Mouse (Mus musculus) thymus, adult 2 months (tissue): ENCODE measurements around the gene Crip2. TPM values are rescaled to one million over a fixed set of nuclear protein-coding genes. Genes with fewer than 3 reads are reported as not detected.
A peak's percentile ranks its signal among the peaks of the same experiment; 100 is the strongest.

Experiments
- DNase-seq: peaks from one replicate; pipeline ENCODE4 v3.0.0; 2021
- H3K27ac ChIP-seq: fragments of 200-500 bp; 2 replicates; pipeline ENCODE4 v1.5.1; 2012; ENCODE audit warnings: low read length, control low read depth; ENCODE audit not compliant: control insufficient read depth, insufficient read depth
- H3K27me3 ChIP-seq: fragments of 200-500 bp; 2 replicates; pipeline ENCODE4 v1.6.1; 2012; ENCODE audit warnings: mild to moderate bottlenecking, low read length, moderate library complexity, mixed read lengths; ENCODE audit not compliant: control insufficient read depth, insufficient read depth
- H3K36me3 ChIP-seq: fragments of 200-500 bp; 2 replicates; pipeline ENCODE4 v1.6.1; 2012; ENCODE audit warnings: mild to moderate bottlenecking, low read length, moderate library complexity; ENCODE audit not compliant: control insufficient read depth, insufficient read depth
- H3K4me1 ChIP-seq: fragments of 200-500 bp; replicated peaks from 2 replicates; pipeline ENCODE4 v1.6.1; 2012; ENCODE audit warnings: low read length; ENCODE audit not compliant: control insufficient read depth, insufficient read depth
- H3K4me3 ChIP-seq: fragments of 200-500 bp; 2 replicates; pipeline ENCODE4 v1.5.1; 2012; ENCODE audit warnings: mild to moderate bottlenecking, low read length, control low read depth, moderate library complexity; ENCODE audit not compliant: control insufficient read depth, insufficient read depth
- CTCF ChIP-seq: fragments of 200-500 bp; IDR thresholded peaks from 2 replicates; pipeline ENCODE4 v1.5.1; 2012; ENCODE audit warnings: mild to moderate bottlenecking, control low read depth, low read length, moderate library complexity, borderline replicate concordance; ENCODE audit not compliant: control insufficient read depth, poor library complexity, insufficient read depth; ENCODE audit errors: extremely low read depth
- POLR2A ChIP-seq: fragments of 200-500 bp; IDR thresholded peaks from 2 replicates; pipeline ENCODE4 v1.6.1; 2012; ENCODE audit warnings: mild to moderate bottlenecking, low read length, control low read depth, moderate library complexity; ENCODE audit not compliant: control insufficient read depth, poor library complexity, insufficient read depth; ENCODE audit errors: extremely low read depth
- WGBS: fragments of 180-500 bp; shearing (Covaris S2); methylation state at CpG from one replicate; pipeline ENCODE4 v1.1.7; 2018; 5-methylcytosine and 5-hydroxymethylcytosine counted together
- polyA plus RNA-seq: library from polyadenylated mRNA; depleted of rRNA; stranded (reverse); fragments of >200 nt; gene quantifications from 2 replicates; pipeline ENCODE4 v1.2.3, GENCODE M21; 2012

Gene Crip2
- polyA plus RNA-seq, 1 experiment = 282 TPM

GRCm38 (mm10) chr12:113146112-113147057 lies 6.3 kb downstream of the Crip2 start, which contains the start of gene Crip1:
Gene Crip1, plus strand, starts transcription at chr12:113146316.
- H3K36me3 ChIP-seq = no peaks in the 10 kb centered on the region
- H3K27me3 ChIP-seq = no peaks in the 10 kb centered on the region
- H3K4me1 ChIP-seq = peaks cover 30% of the 10 kb centered on the region
- no peak within 1 kb of the TSS for H3K27ac ChIP-seq
- TF ChIP-seq CTCF = peak; percentile 83
- no peak for TF ChIP-seq POLR2A
- peak within 1 kb of the TSS; percentile 6; the same call in 1 of the 2 replicates for H3K4me3 ChIP-seq
- WGBS = 33% methylated on average over 45 of the region's 45 CpGs
- peak; percentile 91 for DNase-seq

- DNase-seq = no peak
- TF ChIP-seq CTCF (no peak), POLR2A (no peak)
- WGBS = 94% methylated on average over 8 of the region's 8 CpGs
Observed at GRCm38 (mm10) chr12:113147481-113147880, 7.4 kb downstream of the Crip2 start.

GRCm38 (mm10) chr12:113148381-113149035 lies 8.5 kb downstream of the Crip2 start:
- WGBS = 81% methylated on average over 16 of the region's 16 CpGs
- no peak for DNase-seq
- Histone ChIP-seq H3K36me3 (no peaks in the 10 kb centered on the region), H3K4me3 (no peak overlapping the region), H3K4me1 (peaks cover 44% of the 10 kb centered on the region), H3K27ac (no peak overlapping the region), H3K27me3 (no peaks in the 10 kb centered on the region)
- TF ChIP-seq POLR2A (no peak), CTCF (no peak)

More at GRCm38 (mm10) chr12:113147481-113147880, 7.4 kb downstream of the Crip2 start:
- no peak overlapping the region for H3K4me3 ChIP-seq
- H3K27me3 ChIP-seq = no peaks in the 10 kb centered on the region
- no peak overlapping the region for H3K27ac ChIP-seq
- H3K4me1 ChIP-seq = peaks cover 34% of the 10 kb centered on the region
- no peaks in the 10 kb centered on the region for H3K36me3 ChIP-seq

- Histone ChIP-seq H3K27ac (no peak overlapping the region), H3K4me3 (no peak overlapping the region), H3K36me3 (no peaks in the 10 kb centered on the region), H3K4me1 (peaks cover 47% of the 10 kb centered on the region), H3K27me3 (no peaks in the 10 kb centered on the region)
- TF ChIP-seq POLR2A = no peak
- no peak for TF ChIP-seq CTCF
- no peak for DNase-seq
- 80% methylated on average over 4 of the region's 4 CpGs for WGBS
Observed at GRCm38 (mm10) chr12:113149341-113149740, 9.3 kb downstream of the Crip2 start.

- H3K36me3 ChIP-seq = no peaks in the 10 kb centered on the region
- H3K27ac ChIP-seq = no peak overlapping the region
- H3K27me3 ChIP-seq = no peaks in the 10 kb centered on the region
- no peak for DNase-seq
- no peak overlapping the region for H3K4me3 ChIP-seq
- TF ChIP-seq CTCF (no peak), POLR2A (no peak)
- peaks cover 52% of the 10 kb centered on the region for H3K4me1 ChIP-seq
- WGBS = 14% methylated on average over 3 of the region's 3 CpGs
Observed at GRCm38 (mm10) chr12:113149896-113150295, 9.9 kb downstream of the Crip2 start.

GRCm38 (mm10) chr12:113150591-113150990 lies 10.6 kb downstream of the Crip2 start:
- WGBS = 92% methylated on average over 4 of the region's 4 CpGs
- TF ChIP-seq CTCF (no peak), POLR2A (no peak)
- H3K27me3 ChIP-seq = no peaks in the 10 kb centered on the region
- peaks cover 58% of the 10 kb centered on the region for H3K4me1 ChIP-seq
- H3K4me3 ChIP-seq = no peak overlapping the region
- no peak overlapping the region for H3K27ac ChIP-seq
- no peaks in the 10 kb centered on the region for H3K36me3 ChIP-seq
- no peak for DNase-seq
